Mouse (Mus musculus) hindbrain, embryonic 11.5 days (tissue): ENCODE data around the gene Apex1. TPM values are rescaled to one million over a fixed set of nuclear protein-coding genes. Genes with fewer than 3 reads are reported as not detected.

ENCODE experiments used
- ATAC-seq: fragments of 200-750 bp; cut with Nextera tagmentation; 2 replicates; pipeline ENCODE4 v1.8.0; 2017; ENCODE audit warnings: mild to moderate bottlenecking, moderate TSS enrichment, moderate library complexity; ENCODE audit not compliant: low FRiP score
- DNase-seq: peaks from one replicate; pipeline ENCODE4 v3.0.0-alpha.2; 2015; ENCODE audit warnings: low spot score
- H3K27ac ChIP-seq: fragments of 300-500 bp; sonication (generic); 2 replicates; pipeline ENCODE4 v1.5.1; 2014; ENCODE audit warnings: mild to moderate bottlenecking, low read depth, low read length
- H3K27me3 ChIP-seq: fragments of 300-500 bp; sonication (generic); 2 replicates; pipeline ENCODE4 v1.6.1; 2014; ENCODE audit warnings: mild to moderate bottlenecking, low read length, moderate library complexity, mixed read lengths; ENCODE audit not compliant: control insufficient read depth, insufficient read depth
- H3K36me3 ChIP-seq: fragments of 300-500 bp; sonication (generic); 2 replicates; pipeline ENCODE4 v1.6.1; 2014; ENCODE audit warnings: mild to moderate bottlenecking, low read length, moderate library complexity, mixed read lengths; ENCODE audit not compliant: control insufficient read depth, insufficient read depth
- H3K4me1 ChIP-seq: fragments of 300-500 bp; sonication (generic); replicated peaks from 2 replicates; pipeline ENCODE4 v1.6.1; 2014; ENCODE audit warnings: low read length, mixed read lengths; ENCODE audit not compliant: control insufficient read depth, insufficient read depth
- H3K4me2 ChIP-seq: fragments of 300-500 bp; sonication (generic); replicated peaks from 2 replicates; pipeline ENCODE4 v1.6.1; 2014; ENCODE audit warnings: mild to moderate bottlenecking, low read depth, low read length
- H3K4me3 ChIP-seq: fragments of 300-500 bp; sonication (generic); 2 replicates; pipeline ENCODE4 v1.5.1; 2014; ENCODE audit warnings: low read depth, low read length
- H3K9ac ChIP-seq: fragments of 300-500 bp; sonication (generic); 2 replicates; pipeline ENCODE4 v1.6.1; 2014; ENCODE audit warnings: low read depth, low read length
- H3K9me3 ChIP-seq: fragments of 300-500 bp; sonication (generic); 2 replicates; pipeline ENCODE4 v1.6.1; 2016; ENCODE audit warnings: low read length; ENCODE audit not compliant: control insufficient read depth
- WGBS: fragments of 180-500 bp; shearing (Covaris S2); extraction: QIAGEN DNeasy Blood & Tissue Kit; methylation state at CpG from one replicate; pipeline ENCODE4 v1.1.7; 2014; 5-methylcytosine and 5-hydroxymethylcytosine counted together
- polyA plus RNA-seq: library from polyadenylated mRNA; unstranded; fragments of >200 nt; fragmentation: Nextera tagmentation; extraction: Ambion mirVana; gene quantifications from 2 replicates; pipeline ENCODE4 v1.2.1, GENCODE M21; 2014

The Apex1 gene
- polyA plus RNA-seq: 344 and 364 TPM in 2 replicates

GRCm38 (mm10) chr14:50924281-50925064 is at the start of gene Apex1, which contains the start of gene Osgep:
Gene Apex1 (plus strand): TSS chr14:50924968.
Gene Osgep (minus strand): TSS chr14:50924893.
- WGBS: under 1% methylated on average over 54 of the region's 57 CpGs
- DNase-seq: peak; percentile 98
- ATAC-seq: peak; percentile 94
- Histone ChIP-seq H3K36me3 (peaks cover 6% of the 10 kb centered on the region; the same call in 1 of the 2 replicates), H3K27ac (peak within 1 kb of the TSS; percentile 80), H3K9ac (peak within 1 kb of the TSS; percentile 88), H3K27me3 (no peaks in the 10 kb centered on the region), H3K4me3 (peak within 1 kb of the TSS; percentile 82), H3K9me3 (no peaks in the 10 kb centered on the region), H3K4me2 (peak within 1 kb of the TSS; percentile 59), H3K4me1 (no peaks in the 10 kb centered on the region; the same call in 1 of the 2 replicates)

- ATAC-seq: no peak
- no peaks in the 10 kb centered on the region for H3K27me3 ChIP-seq
- H3K27ac ChIP-seq: no peak overlapping the region
- H3K36me3 ChIP-seq: no peaks in the 10 kb centered on the region
- no peak overlapping the region for H3K4me3 ChIP-seq
- H3K9ac ChIP-seq: no peak overlapping the region
- WGBS: 90% methylated on average over 3 of the region's 3 CpGs
- no peaks in the 10 kb centered on the region for H3K4me1 ChIP-seq
- H3K9me3 ChIP-seq: no peaks in the 10 kb centered on the region
- no peak for DNase-seq
- H3K4me2 ChIP-seq: no peak overlapping the region
Observed at GRCm38 (mm10) chr14:50875175-50875574, 49.6 kb upstream of the Apex1 start.

- H3K27me3 ChIP-seq: no peaks in the 10 kb centered on the region
- no peak overlapping the region for H3K4me2 ChIP-seq
- no peaks in the 10 kb centered on the region for H3K36me3 ChIP-seq
- H3K4me3 ChIP-seq: no peak overlapping the region
- no peak for DNase-seq
- 82% methylated on average over 6 of the region's 6 CpGs for WGBS
- H3K4me1 ChIP-seq: no peaks in the 10 kb centered on the region
- no peak for ATAC-seq
- H3K27ac ChIP-seq: no peak overlapping the region
- no peaks in the 10 kb centered on the region for H3K9me3 ChIP-seq
- H3K9ac ChIP-seq: no peak overlapping the region
Observed at GRCm38 (mm10) chr14:50875591-50876230, 49.1 kb upstream of the Apex1 start.

GRCm38 (mm10) chr14:50876236-50876950 is 48.4 kb upstream of the Apex1 start:
- H3K9me3 ChIP-seq: no peaks in the 10 kb centered on the region
- DNase-seq: no peak
- no peak overlapping the region for H3K4me2 ChIP-seq
- ATAC-seq: no peak
- H3K36me3 ChIP-seq: no peaks in the 10 kb centered on the region
- H3K4me1 ChIP-seq: no peaks in the 10 kb centered on the region
- H3K27me3 ChIP-seq: no peaks in the 10 kb centered on the region
- 92% methylated on average over 6 of the region's 6 CpGs for WGBS
- H3K9ac ChIP-seq: no peak overlapping the region
- no peak overlapping the region for H3K4me3 ChIP-seq
- H3K27ac ChIP-seq: no peak overlapping the region

- Histone ChIP-seq H3K9me3 (no peaks in the 10 kb centered on the region), H3K4me3 (no peak overlapping the region), H3K9ac (no peak overlapping the region), H3K27me3 (no peaks in the 10 kb centered on the region; the same call in 1 of the 2 replicates), H3K27ac (no peak overlapping the region), H3K36me3 (no peaks in the 10 kb centered on the region), H3K4me1 (no peaks in the 10 kb centered on the region), H3K4me2 (no peak overlapping the region)
- ATAC-seq: no peak
- 95% methylated on average over 8 of the region's 8 CpGs for WGBS
- no peak for DNase-seq
Observed at GRCm38 (mm10) chr14:50891621-50892020, 33.1 kb upstream of the Apex1 start.

- Histone ChIP-seq H3K4me3 (no peak overlapping the region), H3K4me1 (no peaks in the 10 kb centered on the region), H3K9me3 (no peaks in the 10 kb centered on the region), H3K27me3 (no peaks in the 10 kb centered on the region; the same call in 1 of the 2 replicates), H3K4me2 (no peak overlapping the region), H3K36me3 (no peaks in the 10 kb centered on the region), H3K27ac (no peak overlapping the region), H3K9ac (no peak overlapping the region)
- DNase-seq (no peak), ATAC-seq (no peak)
- WGBS: 89% methylated on average over 7 of the region's 7 CpGs
Observed at GRCm38 (mm10) chr14:50892091-50892490, 32.7 kb upstream of the Apex1 start.

GRCm38 (mm10) chr14:50892541-50893459 is 32.0 kb upstream of the Apex1 start:
- Histone ChIP-seq H3K9me3 (no peaks in the 10 kb centered on the region), H3K9ac (no peak overlapping the region), H3K4me1 (no peaks in the 10 kb centered on the region), H3K27ac (no peak overlapping the region), H3K4me3 (no peak overlapping the region), H3K27me3 (no peaks in the 10 kb centered on the region; the same call in 1 of the 2 replicates), H3K4me2 (no peak overlapping the region), H3K36me3 (no peaks in the 10 kb centered on the region)
- 91% methylated on average over 22 of the region's 22 CpGs for WGBS
- ATAC-seq: no peak
- DNase-seq: no peak

GRCm38 (mm10) chr14:50895407-50895806 is 29.4 kb upstream of the Apex1 start:
- no peaks in the 10 kb centered on the region for H3K36me3 ChIP-seq
- DNase-seq (no peak), ATAC-seq (no peak)
- H3K9me3 ChIP-seq: no peaks in the 10 kb centered on the region
- H3K27me3 ChIP-seq: no peaks in the 10 kb centered on the region; the same call in 1 of the 2 replicates
- no peak overlapping the region for H3K9ac ChIP-seq
- H3K4me1 ChIP-seq: no peaks in the 10 kb centered on the region
- no peak overlapping the region for H3K4me2 ChIP-seq
- H3K27ac ChIP-seq: no peak overlapping the region
- no peak overlapping the region for H3K4me3 ChIP-seq
